Mouse (Mus musculus): ENCODE data around the gene Enox2. TPM values are rescaled to one million over a fixed set of nuclear protein-coding genes. Genes with fewer than 3 reads are reported as not detected.

The Enox2 gene
- polyA plus RNA-seq, 1 experiment from 2014 or later, result 4.9 TPM

- no peak for ATAC-seq (replicated peaks; ENCODE audit: insufficient number of reproducible peaks, insufficient read depth, low FRiP score, low read depth)
- no peak overlapping the region for H3K4me3 ChIP-seq
- 55% methylated on average over 5 of the region's 5 CpGs for whole genome bisulfite sequencing
- no peak overlapping the region for H3K9ac ChIP-seq
- H3K9me3 ChIP-seq (replicated peaks), result no peaks in the 10 kb centered on the region
- H3K27me3 ChIP-seq, result no peaks in the 10 kb centered on the region
- no peak overlapping the region for H3K27ac ChIP-seq
- H3K4me1 ChIP-seq (replicated peaks), result no peaks in the 10 kb centered on the region
- no peaks in the 10 kb centered on the region for H3K36me3 ChIP-seq
- no peak overlapping the region for H3K4me2 ChIP-seq
Observed at GRCm38 (mm10) chrX:48985653-48986052, 302.4 kb downstream of the Enox2 start.

DNA sequence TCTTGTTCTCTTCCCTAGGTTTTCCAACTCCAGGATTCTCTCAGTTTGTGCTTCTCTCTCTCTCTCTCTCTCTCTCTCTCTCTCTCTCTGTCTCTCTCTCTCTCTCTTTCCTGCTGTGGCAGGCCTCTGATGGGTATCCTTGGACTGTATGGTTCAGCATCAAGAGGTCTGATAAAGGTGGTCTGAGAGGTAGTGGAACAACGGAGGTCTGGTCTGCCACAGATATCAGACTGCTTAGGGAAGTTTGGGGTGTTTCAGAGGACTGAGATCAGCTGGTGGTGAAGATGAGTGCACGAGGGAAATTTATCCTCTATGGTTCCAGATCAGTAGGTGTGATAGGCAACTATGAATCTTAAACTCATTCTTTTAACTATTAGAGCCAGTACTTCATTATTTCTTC, 303.6 kb downstream of the Enox2 start:
- Histone ChIP-seq H3K4me3 (no peak overlapping the region), H3K27me3 (no peaks in the 10 kb centered on the region), H3K9ac (no peak overlapping the region), H3K27ac (no peak overlapping the region), H3K4me1 (replicated peaks) (no peaks in the 10 kb centered on the region), H3K36me3 (no peaks in the 10 kb centered on the region), H3K4me2 (no peak overlapping the region), H3K9me3 (replicated peaks) (no peaks in the 10 kb centered on the region)
- WGBS, result 67% methylated on average over 2 of the region's 2 CpGs
- ATAC-seq (replicated peaks; ENCODE audit: insufficient number of reproducible peaks, insufficient read depth, low FRiP score, low read depth), result no peak

Other genes starting within 250 kb of the Enox2 start
- 1.2 and 1.8 TPM in 2 replicates for gene Arhgap36, start 175.7 kb upstream of the Enox2 start, polyA plus RNA-seq (2015; fragmentation: Nextera tagmentation; extraction: Ambion mirVana)

Data from heart, embryonic 15.5 days (tissue).